Mouse (Mus musculus) embryo, embryonic 10.5 days (tissue): Measurements from ENCODE around the gene Thoc5.

Experiments
- DNase-seq: peaks from one replicate; pipeline ENCODE4 v3.0.0-alpha.2; 2015; ENCODE audit warnings: low spot score

The Thoc5 gene

DNA sequence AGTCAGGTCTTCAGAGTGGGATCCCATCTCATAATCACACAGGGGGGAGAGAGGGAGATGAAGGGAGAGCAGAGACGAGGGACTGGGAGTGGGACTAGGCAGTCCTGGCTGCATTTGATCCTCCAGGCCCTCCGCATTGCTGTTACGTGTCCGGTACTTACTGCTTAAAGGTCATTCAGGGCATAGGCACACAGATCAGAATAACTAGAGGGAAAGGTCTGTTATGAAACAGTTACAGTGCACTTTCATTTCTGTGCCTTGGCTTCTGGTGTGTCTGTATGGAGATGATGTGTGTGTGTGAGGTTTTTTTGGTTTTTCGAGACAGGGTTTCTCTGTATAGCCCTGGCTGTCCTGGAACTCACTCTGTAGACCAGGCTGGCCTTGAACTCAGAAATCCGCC is 11.1 kb downstream of the Thoc5 start:
- DNase-seq, result no peak

DNA sequence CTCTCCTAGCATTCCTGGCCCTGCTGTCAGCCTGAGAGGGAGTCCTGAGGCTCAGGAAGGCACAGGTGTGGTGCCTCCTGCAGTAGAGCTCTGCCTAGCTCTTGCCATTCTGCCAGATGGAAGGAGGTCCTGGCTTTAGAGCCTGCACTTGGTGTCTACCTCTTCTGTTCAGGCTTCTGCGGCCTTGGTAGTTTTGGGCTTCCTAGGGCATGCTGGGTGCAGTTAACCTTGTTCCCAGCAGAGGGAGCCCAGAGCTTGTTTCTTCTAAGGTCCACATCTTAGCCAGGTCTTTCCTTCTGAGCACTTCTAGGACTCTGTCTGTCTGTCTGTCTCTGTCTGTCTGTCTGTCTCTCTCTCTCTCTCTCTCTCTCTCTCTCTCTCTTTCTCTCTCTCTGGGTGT is 20.9 kb downstream of the Thoc5 start:
- DNase-seq, result peak; percentile 78

DNA sequence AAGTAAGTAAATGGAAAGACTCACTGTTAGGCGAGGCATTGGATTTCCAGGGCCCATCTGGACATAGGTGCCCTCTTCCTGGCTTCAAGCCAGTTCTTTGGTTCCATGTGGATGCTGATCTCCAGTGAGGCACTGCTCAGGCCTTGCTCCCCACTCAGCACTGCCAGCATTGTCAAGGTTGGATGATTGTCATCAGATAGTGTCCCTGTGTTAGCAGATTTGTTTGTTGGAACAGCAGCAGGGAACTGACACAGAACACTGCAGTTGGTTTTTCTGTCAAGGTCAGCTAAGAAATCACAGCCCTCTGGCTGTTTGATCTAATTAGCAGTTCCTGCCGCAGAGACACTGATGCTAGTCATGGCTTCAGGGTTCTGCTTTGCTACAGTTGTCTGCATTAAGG is 26.2 kb downstream of the Thoc5 start:
- DNase-seq, result no peak

DNA sequence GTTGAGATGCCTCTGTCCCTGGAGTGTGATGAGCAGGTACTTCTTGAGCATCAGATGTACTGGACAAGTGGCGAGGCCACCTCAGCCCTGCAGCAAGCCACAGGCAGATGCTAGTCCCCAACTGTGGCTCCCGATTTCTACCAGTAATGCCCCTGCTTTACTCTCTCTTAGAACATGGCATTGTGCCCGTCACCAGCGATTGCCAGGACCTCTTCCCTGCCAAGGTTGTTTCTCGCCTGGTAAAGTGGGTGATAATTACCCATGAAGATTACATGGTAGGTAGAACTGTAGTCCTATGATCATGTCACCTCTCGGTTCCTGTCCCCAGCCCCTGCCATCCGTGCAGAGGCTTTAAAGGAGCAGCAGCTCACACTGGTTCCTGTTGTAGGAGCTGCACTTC is 26.6 kb downstream of the Thoc5 start:
- DNase-seq, result no peak

DNA sequence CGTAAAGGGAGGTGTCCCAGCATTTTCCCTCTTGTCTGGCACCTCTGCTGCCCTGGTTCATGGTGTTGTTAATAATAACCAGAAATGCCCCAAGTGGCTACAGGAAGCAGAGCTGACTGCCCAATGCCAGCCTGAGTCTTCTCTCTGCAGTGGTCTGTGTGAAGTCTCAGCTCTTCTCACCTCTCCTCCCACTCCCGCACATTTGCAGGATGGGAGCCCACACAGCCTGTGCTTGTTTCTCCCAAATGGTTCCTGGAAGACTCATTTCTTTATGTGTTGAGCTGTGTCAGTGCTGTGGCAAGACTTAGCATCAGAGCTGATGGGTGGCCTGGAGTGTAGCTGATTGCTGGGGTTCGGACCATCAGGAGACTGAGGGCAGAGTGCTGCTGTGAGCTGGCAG is 32.1 kb downstream of the Thoc5 start:
- DNase-seq, result no peak

DNA sequence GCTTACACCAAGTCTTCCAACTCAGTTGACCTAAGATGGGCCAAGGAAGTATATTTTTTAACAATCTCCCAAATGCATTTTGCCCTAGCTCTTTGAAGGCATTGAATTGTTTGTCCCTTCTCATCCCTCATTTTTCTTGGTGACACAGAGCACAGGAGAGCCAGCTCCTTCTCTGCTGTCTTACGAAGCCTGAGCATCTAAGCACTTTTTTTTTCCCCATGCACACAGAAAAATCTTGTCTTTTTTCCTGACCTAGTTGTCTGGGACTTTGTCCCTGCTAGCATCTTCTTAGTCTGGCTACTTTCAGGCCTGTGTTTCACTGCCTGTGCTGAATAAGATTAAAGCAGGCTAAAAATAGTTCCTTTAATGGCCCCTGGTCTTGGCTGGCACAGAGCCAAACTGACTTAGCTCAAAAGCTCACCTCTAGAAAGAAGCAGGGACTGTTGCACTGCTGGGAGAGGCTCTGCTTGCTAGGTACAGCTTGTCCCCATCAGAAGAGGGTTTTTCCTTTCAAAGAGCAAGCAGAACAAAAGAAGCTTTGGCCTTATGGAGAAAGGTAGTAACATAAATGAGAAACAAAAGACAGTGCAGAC is 36.0 kb downstream of the Thoc5 start:
- DNase-seq, result no peak

DNA sequence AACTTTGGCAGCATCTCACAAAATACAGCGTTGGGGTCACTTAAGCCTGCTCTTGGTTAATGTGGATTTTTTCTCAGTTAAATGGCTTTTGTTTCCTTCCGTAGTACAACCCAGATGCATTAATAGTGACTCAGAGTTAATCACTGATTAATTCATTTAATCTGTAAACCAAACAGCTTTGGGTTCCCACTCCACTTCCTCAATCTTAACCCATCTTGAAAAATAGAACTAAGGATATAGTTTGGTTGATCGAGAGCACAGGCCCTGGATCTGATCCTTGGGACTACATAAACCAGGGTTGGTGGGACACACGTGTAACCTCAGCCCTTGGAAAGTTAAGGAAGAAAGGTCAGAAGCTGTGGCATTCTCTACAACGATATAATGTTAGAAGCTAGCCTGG is 41.1 kb downstream of the Thoc5 start:
- no peak for DNase-seq

DNA sequence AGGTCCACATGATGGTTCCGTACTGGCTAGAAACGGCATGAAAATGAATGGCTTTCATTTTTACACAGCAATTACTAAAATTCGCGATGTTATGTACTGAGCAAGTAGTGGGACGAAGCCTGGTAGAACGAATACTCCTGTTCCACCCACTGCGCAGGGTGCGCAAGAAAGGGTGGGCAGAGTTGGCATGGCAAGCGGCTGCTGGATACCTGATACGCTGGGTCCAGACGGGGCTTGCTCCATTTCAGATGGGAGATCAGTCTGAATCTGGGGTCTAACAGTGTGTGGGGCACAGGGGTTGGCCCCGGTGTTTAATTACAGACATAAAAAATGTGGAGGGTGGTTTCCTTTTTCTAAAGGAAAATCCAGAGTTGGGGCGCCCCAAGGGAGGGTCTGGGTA is 51.4 kb downstream of the Thoc5 start:
- DNase-seq, result no peak

DNA sequence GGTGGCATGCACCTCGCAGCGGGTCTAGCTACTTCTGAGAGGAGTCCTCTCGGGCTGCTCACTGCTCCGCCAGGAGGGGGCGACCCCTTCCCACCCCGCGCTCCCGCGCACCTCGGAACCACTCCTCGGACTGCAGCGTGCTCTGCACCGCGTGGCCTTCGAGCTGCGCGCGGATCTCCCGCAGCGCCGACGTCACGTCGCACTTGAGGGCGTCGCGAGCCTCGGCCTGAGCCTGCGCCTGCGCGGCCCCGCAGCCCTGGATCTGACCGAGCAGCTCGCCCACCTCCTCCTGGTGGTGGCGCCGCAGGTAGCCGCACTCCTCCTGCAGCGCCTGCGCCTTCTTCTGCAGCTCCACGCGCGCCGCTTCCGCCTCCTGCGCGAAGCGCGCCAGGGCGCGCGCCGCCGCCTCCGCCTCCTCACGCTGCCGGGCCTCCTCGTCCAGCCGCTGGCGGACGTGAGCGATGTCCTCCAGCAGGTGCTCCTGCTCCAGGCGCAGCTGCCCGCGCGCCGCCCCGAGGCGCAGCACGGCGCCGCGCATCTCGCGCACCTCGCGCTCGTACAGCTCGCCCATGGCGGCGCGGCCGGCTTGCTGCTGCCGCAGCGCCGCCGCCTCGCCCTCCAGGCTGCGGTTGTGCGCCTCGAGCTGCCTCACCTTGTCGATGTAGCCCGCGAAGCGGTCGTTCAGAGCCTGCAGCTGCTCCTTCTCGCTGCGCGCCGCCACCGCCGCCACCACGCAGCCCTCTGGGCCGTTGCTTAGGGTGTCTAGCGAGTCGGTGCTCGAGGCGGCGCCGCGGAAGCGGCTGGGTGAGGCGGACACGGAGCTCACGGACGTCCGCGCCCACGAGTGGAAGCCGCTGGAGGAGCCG is 52.1 kb downstream of the Thoc5 start:
- peak; percentile 56 for DNase-seq

DNA sequence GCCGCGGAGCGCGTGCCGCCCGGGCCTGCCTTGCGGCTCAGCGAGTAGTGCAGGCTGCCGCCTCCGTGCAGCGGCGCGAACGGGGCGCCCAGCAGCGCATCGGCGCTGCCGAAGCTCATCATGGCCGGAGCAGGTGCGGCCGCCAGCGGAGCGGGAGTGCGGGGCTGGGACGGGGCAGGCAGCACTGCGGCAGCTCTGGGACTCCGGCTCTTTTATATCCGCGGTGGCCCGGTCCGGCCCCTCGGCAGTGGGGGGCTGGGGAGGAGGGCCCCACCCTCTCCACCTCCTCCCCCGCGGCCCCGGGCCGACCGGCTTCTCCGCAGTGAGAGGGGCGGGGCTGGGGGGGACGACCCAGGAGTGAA is 52.7 kb downstream of the Thoc5 start, which contains the start of gene Nefh:
Gene Nefh (minus strand): TSS at position 252 of the 362 bp plus-strand sequence.
- DNase-seq, result peak; percentile 9

DNA sequence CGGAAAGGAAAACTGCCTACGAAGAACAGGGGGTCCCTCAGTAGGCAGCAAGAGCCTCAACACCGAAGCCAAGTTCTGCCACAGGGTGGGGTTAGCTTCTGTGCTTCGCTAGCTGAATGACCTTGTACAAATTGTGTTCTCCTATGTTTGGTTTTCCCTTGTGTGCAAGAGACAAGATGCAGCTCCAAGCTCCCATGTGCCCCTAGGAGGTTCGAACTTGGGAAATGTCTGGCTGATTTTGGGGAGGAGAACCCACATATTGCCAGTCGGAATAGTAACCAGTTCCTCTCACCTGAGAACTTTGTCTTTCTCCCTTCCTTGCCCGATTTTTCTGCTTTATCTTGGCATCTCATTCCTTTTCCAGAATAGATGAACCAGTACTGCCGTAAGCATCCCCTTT is 53.7 kb downstream of the Thoc5 start:
- DNase-seq, result no peak

DNA sequence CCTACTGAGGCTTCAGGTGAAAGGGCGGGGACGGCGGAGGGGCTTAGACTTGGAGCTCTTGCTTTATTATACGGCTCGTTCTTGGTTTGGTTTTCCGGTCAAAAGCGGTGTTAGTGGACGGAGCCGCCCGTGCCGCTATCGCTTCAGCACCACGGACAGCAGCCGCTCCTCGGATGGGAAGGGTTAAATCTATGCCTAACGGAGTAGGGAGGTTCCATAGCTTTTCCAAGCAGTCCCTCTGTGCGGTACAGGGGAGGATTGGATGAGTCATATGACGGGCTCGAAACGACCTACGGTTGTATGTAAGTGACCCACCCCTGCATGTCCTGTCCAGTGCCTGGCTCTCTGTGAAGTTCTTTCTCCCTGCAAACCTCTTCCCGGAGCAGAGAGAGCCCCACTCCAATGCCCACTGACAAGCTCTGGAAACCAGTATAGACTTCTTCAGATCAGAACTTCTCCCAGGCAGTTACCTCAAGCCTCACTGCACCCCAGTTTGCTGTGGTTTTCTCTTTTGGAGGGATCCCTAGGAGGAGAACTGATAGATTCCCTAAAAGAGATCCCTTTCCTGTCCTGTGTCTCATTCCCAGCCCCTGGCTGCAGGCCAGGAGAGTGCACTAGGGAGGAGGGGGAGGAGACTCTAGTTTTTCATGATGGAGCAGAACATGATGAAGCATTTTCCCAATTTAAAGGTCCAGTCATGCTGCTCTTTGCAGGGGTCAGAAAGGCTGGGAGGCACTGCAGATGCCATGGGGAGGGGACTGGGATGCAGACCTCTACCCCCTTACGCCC is 54.3 kb downstream of the Thoc5 start:
- DNase-seq, result peak; percentile 88

DNA sequence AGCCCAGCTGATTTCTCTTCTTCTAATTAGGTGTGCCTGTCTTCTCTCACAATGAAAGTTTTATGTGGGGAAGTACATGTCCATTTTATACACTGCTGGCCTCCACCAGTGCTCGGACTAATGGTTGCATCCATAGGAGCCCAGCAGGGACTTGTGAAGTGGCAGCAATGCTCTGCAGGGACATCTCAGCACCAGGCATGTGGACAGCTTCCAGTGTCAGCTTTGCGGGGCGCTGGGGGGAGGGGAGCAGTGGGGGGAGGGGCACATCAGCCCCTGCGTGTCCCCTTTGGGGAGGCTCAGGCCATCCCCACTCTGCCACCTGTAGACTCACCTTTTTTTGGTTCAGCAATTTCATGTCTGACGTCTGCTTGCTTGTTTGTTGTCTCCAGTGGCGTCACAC is 58.3 kb downstream of the Thoc5 start:
- no peak for DNase-seq

DNA sequence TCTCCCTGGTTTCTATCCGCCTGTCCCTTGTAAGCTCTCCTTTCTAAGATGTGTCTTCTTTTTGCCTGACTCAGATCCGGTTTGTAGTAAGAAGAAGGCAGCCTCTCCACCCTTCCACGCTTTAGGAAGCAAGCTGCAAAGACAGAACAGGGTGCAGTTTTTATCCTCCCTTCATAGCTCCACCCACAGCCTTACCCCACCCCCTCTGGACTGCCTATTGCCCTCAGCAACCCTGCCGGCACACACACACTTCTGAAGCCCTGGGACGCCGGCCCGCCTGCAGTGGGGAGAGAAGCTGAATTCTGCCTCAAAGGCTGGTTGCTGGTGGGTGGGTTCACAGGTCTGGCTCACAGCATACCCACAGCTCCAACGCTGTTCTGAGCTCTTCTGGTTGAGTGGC is 58.8 kb downstream of the Thoc5 start:
- no peak for DNase-seq

DNA sequence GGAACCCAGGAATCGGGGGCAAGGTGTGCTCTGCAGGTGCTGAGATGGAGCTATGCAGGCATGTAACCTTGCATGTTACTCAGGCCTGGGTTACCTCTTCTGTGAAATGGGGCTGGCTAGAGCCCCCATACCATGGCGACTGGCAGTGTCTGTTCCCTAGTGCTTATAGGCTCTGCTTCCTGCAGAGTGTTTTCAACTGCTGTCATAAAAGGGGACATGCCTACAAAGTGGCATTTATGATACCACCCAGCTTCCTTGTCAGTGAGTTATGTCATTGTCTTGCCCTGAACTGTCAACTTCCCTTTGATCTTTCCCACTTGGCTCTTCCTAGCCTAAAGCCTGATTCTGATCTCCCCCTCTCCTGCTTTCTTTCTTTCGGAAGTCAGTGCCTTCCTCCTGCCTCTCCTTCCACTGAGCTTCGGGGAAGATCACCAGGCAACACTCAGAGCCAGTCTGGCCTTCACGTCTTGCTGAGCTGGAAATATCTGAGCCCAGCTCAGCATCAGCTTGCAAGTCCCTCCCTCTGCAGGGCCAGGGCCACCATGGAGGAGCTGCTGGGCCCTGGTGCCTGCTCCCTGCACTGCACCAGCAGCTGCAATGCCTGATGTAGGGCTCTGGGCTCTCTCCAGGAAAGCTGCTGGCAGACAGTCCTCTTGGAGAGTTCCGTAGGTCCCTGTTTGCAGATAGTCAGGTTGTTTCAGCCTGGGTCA is 68.1 kb downstream of the Thoc5 start:
- DNase-seq, result no peak

DNA sequence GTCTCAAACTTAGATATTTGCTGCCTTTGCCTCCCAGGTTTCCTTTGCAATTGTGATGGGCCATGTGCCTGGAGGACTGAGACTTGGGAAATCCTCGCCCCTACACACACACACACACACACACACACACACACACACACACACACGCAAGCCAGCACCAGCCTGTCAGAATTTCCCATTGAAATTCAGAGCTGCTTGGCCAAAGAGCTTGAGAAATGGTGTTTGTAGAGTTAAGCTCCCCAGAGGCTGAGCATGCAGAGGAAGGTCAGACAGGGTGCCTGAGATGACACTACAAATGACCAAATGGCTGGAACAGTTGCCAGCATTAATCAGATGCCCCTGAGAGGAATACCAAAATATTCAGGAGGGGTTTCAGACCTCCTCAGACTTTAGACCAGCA is 71.2 kb downstream of the Thoc5 start:
- no peak for DNase-seq

DNA sequence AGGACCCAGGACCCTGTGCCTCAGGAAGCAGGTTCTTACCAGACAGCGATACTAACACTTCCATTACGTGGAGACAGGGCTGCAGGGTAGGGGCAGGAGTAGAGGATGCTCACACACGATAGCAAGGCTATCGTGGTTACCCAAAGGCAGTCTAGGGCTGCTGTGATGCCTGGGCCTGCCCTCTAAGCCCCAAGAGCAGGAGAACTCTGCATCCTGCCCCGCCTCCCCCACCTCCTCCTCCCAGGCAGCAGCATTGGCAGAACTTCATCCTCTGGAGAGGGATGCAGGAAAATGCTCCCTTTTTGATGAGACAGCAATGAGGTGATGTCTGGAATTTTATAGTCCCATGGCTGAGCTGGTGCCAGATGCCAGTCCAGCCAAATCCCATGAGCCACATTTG is 71.8 kb downstream of the Thoc5 start:
- DNase-seq, result no peak

DNA sequence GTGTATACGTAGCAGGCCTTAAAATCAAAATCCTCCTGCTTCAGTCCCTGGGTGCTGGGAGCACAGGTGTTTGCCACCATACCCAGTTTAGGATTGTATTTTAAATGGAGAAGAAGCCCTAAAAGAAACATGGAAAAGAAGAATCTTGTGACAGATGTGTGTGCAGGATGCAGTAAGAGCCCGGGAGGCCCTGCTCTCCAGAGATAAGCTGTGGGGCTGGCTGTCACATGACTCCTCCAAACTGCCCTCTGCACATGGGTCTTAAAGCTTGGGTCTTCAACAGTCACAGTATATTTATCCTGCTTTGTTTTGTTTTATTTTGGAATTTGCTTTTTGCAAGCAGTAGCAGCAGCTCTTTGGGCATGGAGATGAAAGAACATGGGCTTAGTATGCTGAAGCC is 72.4 kb downstream of the Thoc5 start:
- DNase-seq, result no peak

DNA sequence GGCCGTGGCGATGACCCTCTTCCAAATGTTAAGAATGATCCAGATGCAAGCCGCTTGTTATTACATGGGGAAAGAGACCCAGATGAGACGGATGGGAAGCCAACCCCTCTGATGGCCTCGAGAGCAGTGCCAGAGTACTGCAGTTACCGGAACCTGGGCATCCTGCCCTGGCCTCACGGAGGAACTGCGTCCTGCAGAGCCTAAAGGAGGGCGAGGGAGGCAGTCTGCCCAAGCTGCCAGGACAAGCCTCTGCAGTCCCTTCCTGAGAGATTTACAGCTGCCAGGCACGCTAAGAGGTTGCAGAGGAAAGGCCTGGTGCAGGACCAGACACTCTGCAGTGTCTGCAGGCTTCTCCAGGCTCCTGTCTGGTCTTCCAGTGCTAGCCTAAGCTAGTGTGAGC is 73.3 kb downstream of the Thoc5 start:
- no peak for DNase-seq

DNA sequence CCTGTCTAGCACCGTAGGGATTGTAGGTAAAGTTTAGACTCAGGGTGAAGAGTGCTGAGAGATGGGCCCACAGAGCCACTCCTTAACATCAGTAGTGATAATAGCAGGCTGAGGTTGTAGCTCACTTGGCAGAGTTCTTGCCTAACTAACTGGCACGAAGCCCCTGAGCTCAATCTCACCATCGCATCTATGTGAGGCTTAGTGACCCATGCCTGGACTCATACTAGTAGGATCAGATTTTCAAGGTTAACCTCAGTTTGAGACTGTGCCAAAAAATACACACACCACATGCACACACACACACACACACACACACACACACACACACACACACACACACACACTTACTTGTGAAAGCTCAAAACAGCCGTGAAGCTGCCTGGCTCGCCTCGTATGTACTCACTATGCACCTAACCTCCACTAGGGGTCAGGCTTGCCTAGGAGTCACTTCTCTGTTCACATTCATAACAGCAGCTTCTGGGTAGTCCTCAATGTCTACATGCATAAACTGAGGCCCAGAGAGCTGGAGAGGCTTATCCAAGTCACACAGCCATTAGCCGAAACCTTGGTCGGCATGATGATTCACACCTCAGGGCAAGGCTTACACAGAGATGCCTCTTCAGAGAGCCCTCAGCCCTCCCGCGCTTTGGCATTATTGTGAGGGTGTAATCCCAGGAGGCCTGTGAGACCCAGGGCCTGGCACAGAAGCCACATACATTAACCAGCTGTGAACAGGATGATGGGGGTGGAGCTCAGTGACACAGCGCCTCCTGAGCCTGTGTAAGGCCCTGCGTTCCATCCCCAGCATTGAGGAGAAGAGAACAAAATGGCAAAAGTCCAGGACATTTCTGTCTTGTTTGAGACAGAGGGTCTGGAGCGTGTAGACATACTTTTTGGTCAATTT is 78.1 kb downstream of the Thoc5 start:
- DNase-seq, result peak; percentile 78

DNA sequence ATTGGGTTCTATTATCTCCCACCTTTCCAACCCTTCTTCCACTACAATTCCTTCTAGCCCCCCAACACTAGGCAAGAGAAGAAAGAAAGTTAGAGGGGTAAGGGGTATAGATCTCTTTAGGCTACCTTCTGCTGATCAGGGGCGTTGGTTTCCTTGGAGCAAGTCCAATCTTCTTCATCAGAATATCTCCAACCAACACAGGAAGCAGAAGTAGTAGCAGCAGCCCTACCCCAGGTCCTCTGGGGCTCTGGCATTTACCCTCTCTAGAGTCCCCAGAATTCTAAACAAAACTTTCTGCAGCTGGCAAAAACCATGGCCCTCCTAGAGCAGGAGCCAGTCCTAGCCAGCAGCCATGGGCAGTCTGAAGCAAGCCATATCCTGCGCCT is 78.7 kb downstream of the Thoc5 start:
- no peak for DNase-seq
